In genomic region chr10:128636561-128636960, GRCm38 (mm10) we compare ENCODE assay signal across 11 mouse cellular contexts. TPM values are rescaled to one million over a fixed set of nuclear protein-coding genes. Genes with fewer than 3 reads are reported as not detected.
DNase-seq lines count a peak whose midpoint lies in the region; ATAC-seq lines count a peak whose summit lies in the region.
"Had no signal": no experiment of that assay in that cellular context is flagged by ENCODE, and none has a peak within 500 bp of the region (broad histone marks: within the 10 kb centered on the region; RNA-seq: fewer than 3 reads in every experiment).

No protein-coding gene starts in this region.

- H3K27ac ChIP-seq in forebrain, embryonic 11.5 days (ENCODE audit: low read depth, low read length): no peak overlapping the region
- no peak overlapping the region for H3K27ac ChIP-seq in forebrain, embryonic 15.5 days (replicated peaks)
- peak overlapping the region; percentile 20; the same call in 1 of the 2 replicates for H3K27ac ChIP-seq in midbrain, embryonic 12.5 days (replicated peaks)
- H3K27ac ChIP-seq in midbrain, embryonic 13.5 days: no peak overlapping the region
- H3K27ac ChIP-seq in liver, embryonic 16.5 days (ENCODE audit: low read length): no peak overlapping the region
- H3K27ac ChIP-seq: forebrain, embryonic 13.5 days; intestine, embryonic 15.5 days had no signal

- H3K9ac ChIP-seq in forebrain, embryonic 11.5 days (ENCODE audit: low read length): peak overlapping the region; percentile 0; the same call in 1 of the 2 replicates
- no peak overlapping the region for H3K9ac ChIP-seq in forebrain, embryonic 15.5 days (replicated peaks)
- H3K9ac ChIP-seq in midbrain, embryonic 12.5 days (replicated peaks): no peak overlapping the region
- H3K9ac ChIP-seq in midbrain, embryonic 13.5 days (replicated peaks): no peak overlapping the region
- no peak overlapping the region for H3K9ac ChIP-seq in liver, embryonic 16.5 days (ENCODE audit: low read depth, low read length)
- H3K9ac ChIP-seq: forebrain, embryonic 13.5 days; intestine, embryonic 15.5 days had no signal

- H3K4me1 ChIP-seq in forebrain, embryonic 11.5 days (replicated peaks; ENCODE audit: control insufficient read depth, insufficient read depth, low read length): peaks cover 3% of the 10 kb centered on the region
- H3K4me1 ChIP-seq in forebrain, embryonic 15.5 days: no peaks in the 10 kb centered on the region
- peaks cover 13% of the 10 kb centered on the region for H3K4me1 ChIP-seq in midbrain, embryonic 12.5 days
- peaks cover 10% of the 10 kb centered on the region; the same call in 1 of the 2 replicates for H3K4me1 ChIP-seq in midbrain, embryonic 13.5 days (replicated peaks)
- H3K4me1 ChIP-seq in liver, embryonic 16.5 days (ENCODE audit: control insufficient read depth, low read depth, low read length): peaks cover 15% of the 10 kb centered on the region
- H3K4me1 ChIP-seq: forebrain, embryonic 13.5 days; intestine, embryonic 15.5 days had no signal

- intact Hi-C loops in left cerebral cortex, postnatal 36 days (cut with DNase I): no loop called here

- no peaks in the 10 kb centered on the region for H3K27me3 ChIP-seq in forebrain, embryonic 11.5 days (ENCODE audit: control insufficient read depth, insufficient read depth, low read length)
- H3K27me3 ChIP-seq in forebrain, embryonic 15.5 days: no peaks in the 10 kb centered on the region
- no peaks in the 10 kb centered on the region for H3K27me3 ChIP-seq in midbrain, embryonic 12.5 days
- no peaks in the 10 kb centered on the region; the same call in 1 of the 2 replicates for H3K27me3 ChIP-seq in midbrain, embryonic 13.5 days
- peaks cover 2% of the 10 kb centered on the region; the same call in 1 of the 2 replicates for H3K27me3 ChIP-seq in liver, embryonic 16.5 days (ENCODE audit: control insufficient read depth, insufficient read depth, low read depth, low read length)
- H3K27me3 ChIP-seq: forebrain, embryonic 13.5 days; intestine, embryonic 15.5 days had no signal

- DNase-seq in forebrain, embryonic 11.5 days (ENCODE audit: low spot score): no peak
- peak; percentile 58 to 71 for DNase-seq in thymus, postnatal 36 days
- no peak for DNase-seq in layer of hippocampus, adult 9-11 months
- DNase-seq in left cerebral cortex, postnatal 36 days (ENCODE audit: low spot score in 2 of 2): no peak
- DNase-seq: cerebellum, adult 11-12 months had no signal

- no peak for ATAC-seq in forebrain, embryonic 11.5 days (replicated peaks; ENCODE audit: low FRiP score)
- no peak for ATAC-seq in forebrain, embryonic 15.5 days (replicated peaks)
- no peak for ATAC-seq in midbrain, embryonic 12.5 days (ENCODE audit: low FRiP score, low read depth)
- no peak for ATAC-seq in midbrain, embryonic 13.5 days
- no peak for ATAC-seq in liver, embryonic 16.5 days (ENCODE audit: low read depth)
- ATAC-seq: forebrain, embryonic 13.5 days; intestine, embryonic 15.5 days had no signal

- 49% methylated on average over 6 of the region's 6 CpGs for WGBS in forebrain, embryonic 11.5 days
- 47% methylated on average over 6 of the region's 6 CpGs for WGBS in forebrain, embryonic 15.5 days
- 50% methylated on average over 6 of the region's 6 CpGs for WGBS in midbrain, embryonic 12.5 days
- 58% methylated on average over 6 of the region's 6 CpGs for WGBS in midbrain, embryonic 13.5 days
- 25% methylated on average over 6 of the region's 6 CpGs for WGBS in liver, embryonic 16.5 days (ENCODE audit: insufficient replicate concordance)

- H3K9me3 ChIP-seq in forebrain, embryonic 11.5 days (ENCODE audit: control insufficient read depth, low read length): no peaks in the 10 kb centered on the region
- no peaks in the 10 kb centered on the region for H3K9me3 ChIP-seq in forebrain, embryonic 15.5 days
- H3K9me3 ChIP-seq in midbrain, embryonic 12.5 days: no peaks in the 10 kb centered on the region
- no peaks in the 10 kb centered on the region for H3K9me3 ChIP-seq in midbrain, embryonic 13.5 days
- H3K9me3 ChIP-seq in liver, embryonic 16.5 days (replicated peaks; ENCODE audit: control insufficient read depth, low read length): no peaks in the 10 kb centered on the region
- H3K9me3 ChIP-seq: forebrain, embryonic 13.5 days; intestine, embryonic 15.5 days had no signal

- H3K4me2 ChIP-seq in forebrain, embryonic 11.5 days (ENCODE audit: low read depth, low read length, severe bottlenecking): no peak overlapping the region
- no peak overlapping the region for H3K4me2 ChIP-seq in forebrain, embryonic 15.5 days (replicated peaks)
- H3K4me2 ChIP-seq in midbrain, embryonic 12.5 days (replicated peaks): no peak overlapping the region
- no peak overlapping the region for H3K4me2 ChIP-seq in midbrain, embryonic 13.5 days (replicated peaks)
- peak overlapping the region; percentile 35 for H3K4me2 ChIP-seq in liver, embryonic 16.5 days (ENCODE audit: low read depth, low read length)
- H3K4me2 ChIP-seq: forebrain, embryonic 13.5 days; intestine, embryonic 15.5 days had no signal

- H3K4me3 ChIP-seq in forebrain, embryonic 11.5 days (ENCODE audit: low read depth, low read length): no peak overlapping the region
- no peak overlapping the region for H3K4me3 ChIP-seq in forebrain, embryonic 15.5 days
- H3K4me3 ChIP-seq in midbrain, embryonic 12.5 days: no peak overlapping the region
- H3K4me3 ChIP-seq in midbrain, embryonic 13.5 days (replicated peaks): no peak overlapping the region
- no peak overlapping the region for H3K4me3 ChIP-seq in liver, embryonic 16.5 days (ENCODE audit: low read depth, low read length)
- H3K4me3 ChIP-seq: forebrain, embryonic 13.5 days; intestine, embryonic 15.5 days had no signal

- peaks cover 3% of the 10 kb centered on the region for H3K36me3 ChIP-seq in forebrain, embryonic 11.5 days (ENCODE audit: control insufficient read depth, insufficient read depth, low read length)
- H3K36me3 ChIP-seq in forebrain, embryonic 15.5 days: peaks cover 62% of the 10 kb centered on the region
- H3K36me3 ChIP-seq in midbrain, embryonic 12.5 days: peaks cover 69% of the 10 kb centered on the region
- peaks cover 74% of the 10 kb centered on the region for H3K36me3 ChIP-seq in midbrain, embryonic 13.5 days
- H3K36me3 ChIP-seq in liver, embryonic 16.5 days (ENCODE audit: control insufficient read depth, insufficient read depth): no peaks in the 10 kb centered on the region
- H3K36me3 ChIP-seq: intestine, embryonic 15.5 days had no signal

RNA-seq across cellular contexts. Expression of gene Ikzf4, which starts 9.2 kb away (rescaled TPM):
- polyA plus RNA-seq in forebrain, embryonic 11.5 days (2014; fragmentation: Nextera tagmentation; extraction: Ambion mirVana): 4.1 and 5.8 TPM in 2 replicates
- polyA plus RNA-seq in forebrain, embryonic 15.5 days (2015; fragmentation: Nextera tagmentation; extraction: Ambion mirVana): 11.3 TPM in 2 replicates
- 8.3 and 10.4 TPM in 2 replicates for polyA plus RNA-seq in midbrain, embryonic 12.5 days (2016; fragmentation: Nextera tagmentation; extraction: Ambion mirVana)
- 16.5 and 17.0 TPM in 2 replicates for polyA plus RNA-seq in midbrain, embryonic 13.5 days (2015; fragmentation: Nextera tagmentation; extraction: Ambion mirVana)
- polyA plus RNA-seq in liver, embryonic 16.5 days (2015; fragmentation: Nextera tagmentation; extraction: Ambion mirVana): 0.08 and 0.15 TPM in 2 replicates
- total RNA-seq in left cerebral cortex, postnatal 36 days (2021): 10 to 100 TPM; 10.2 to 19.0 TPM

RNA-seq across cellular contexts. Expression of gene Rps26, which starts 10.0 kb away (rescaled TPM):
- 576 and 629 TPM in 2 replicates for polyA plus RNA-seq in forebrain, embryonic 11.5 days (2014; fragmentation: Nextera tagmentation; extraction: Ambion mirVana)
- 441 and 472 TPM in 2 replicates for polyA plus RNA-seq in forebrain, embryonic 15.5 days (2015; fragmentation: Nextera tagmentation; extraction: Ambion mirVana)
- polyA plus RNA-seq in midbrain, embryonic 12.5 days (2016; fragmentation: Nextera tagmentation; extraction: Ambion mirVana): 444 and 507 TPM in 2 replicates
- 461 and 477 TPM in 2 replicates for polyA plus RNA-seq in midbrain, embryonic 13.5 days (2015; fragmentation: Nextera tagmentation; extraction: Ambion mirVana)
- polyA plus RNA-seq in liver, embryonic 16.5 days (2015; fragmentation: Nextera tagmentation; extraction: Ambion mirVana): 301 and 353 TPM in 2 replicates
- total RNA-seq in left cerebral cortex, postnatal 36 days (2021): 100 to 1,000 TPM; 245 to 252 TPM

RNA-seq across cellular contexts. Expression of gene Suox, which starts 37.3 kb away (rescaled TPM):
- polyA plus RNA-seq in forebrain, embryonic 11.5 days (2014; fragmentation: Nextera tagmentation; extraction: Ambion mirVana): 10.8 and 11.7 TPM in 2 replicates
- polyA plus RNA-seq in forebrain, embryonic 15.5 days (2015; fragmentation: Nextera tagmentation; extraction: Ambion mirVana): 12.3 and 12.5 TPM in 2 replicates
- 12.5 and 13.6 TPM in 2 replicates for polyA plus RNA-seq in midbrain, embryonic 12.5 days (2016; fragmentation: Nextera tagmentation; extraction: Ambion mirVana)
- polyA plus RNA-seq in midbrain, embryonic 13.5 days (2015; fragmentation: Nextera tagmentation; extraction: Ambion mirVana): 13.0 and 13.7 TPM in 2 replicates
- polyA plus RNA-seq in liver, embryonic 16.5 days (2015; fragmentation: Nextera tagmentation; extraction: Ambion mirVana): 12.5 and 12.9 TPM in 2 replicates
- total RNA-seq in left cerebral cortex, postnatal 36 days (2021): 10 to 100 TPM; 12.0 to 12.6 TPM

RNA-seq across cellular contexts. Expression of gene Erbb3, which starts 47.1 kb away (rescaled TPM):
- 1.2 TPM in 2 replicates for polyA plus RNA-seq in forebrain, embryonic 11.5 days (2014; fragmentation: Nextera tagmentation; extraction: Ambion mirVana)
- polyA plus RNA-seq in forebrain, embryonic 15.5 days (2015; fragmentation: Nextera tagmentation; extraction: Ambion mirVana): 0.42 TPM in 2 replicates
- 0.76 and 0.94 TPM in 2 replicates for polyA plus RNA-seq in midbrain, embryonic 12.5 days (2016; fragmentation: Nextera tagmentation; extraction: Ambion mirVana)
- 0.13 and 0.19 TPM in 2 replicates for polyA plus RNA-seq in midbrain, embryonic 13.5 days (2015; fragmentation: Nextera tagmentation; extraction: Ambion mirVana)
- 4.2 and 5.2 TPM in 2 replicates for polyA plus RNA-seq in liver, embryonic 16.5 days (2015; fragmentation: Nextera tagmentation; extraction: Ambion mirVana)
- total RNA-seq in left cerebral cortex, postnatal 36 days (2021): 1 to 10 TPM; 6.5 to 9.4 TPM

RNA-seq across cellular contexts. Expression of gene Rab5b, which starts 59.5 kb away (rescaled TPM):
- polyA plus RNA-seq in forebrain, embryonic 11.5 days (2014; fragmentation: Nextera tagmentation; extraction: Ambion mirVana): 78.8 and 79.1 TPM in 2 replicates
- polyA plus RNA-seq in forebrain, embryonic 15.5 days (2015; fragmentation: Nextera tagmentation; extraction: Ambion mirVana): 116 and 117 TPM in 2 replicates
- polyA plus RNA-seq in midbrain, embryonic 12.5 days (2016; fragmentation: Nextera tagmentation; extraction: Ambion mirVana): 96.5 and 102 TPM in 2 replicates
- polyA plus RNA-seq in midbrain, embryonic 13.5 days (2015; fragmentation: Nextera tagmentation; extraction: Ambion mirVana): 106 and 107 TPM in 2 replicates
- 36.6 and 38.6 TPM in 2 replicates for polyA plus RNA-seq in liver, embryonic 16.5 days (2015; fragmentation: Nextera tagmentation; extraction: Ambion mirVana)
- total RNA-seq in left cerebral cortex, postnatal 36 days (2021): 100 to 1,000 TPM; 129 to 134 TPM

Comparison
In these comparisons a context has a peak if more than half of its experiments do, and no peak if none do; other contexts are left out.
1. DNase-seq: peak in thymus, postnatal 36 days (2 of 2); none in forebrain, embryonic 11.5 days (single experiment), layer of hippocampus, adult 9-11 months (single experiment) and left cerebral cortex, postnatal 36 days (0 of 2).